Mouse (Mus musculus): ENCODE measurements around the gene Agbl3.

The Agbl3 gene

DNA sequence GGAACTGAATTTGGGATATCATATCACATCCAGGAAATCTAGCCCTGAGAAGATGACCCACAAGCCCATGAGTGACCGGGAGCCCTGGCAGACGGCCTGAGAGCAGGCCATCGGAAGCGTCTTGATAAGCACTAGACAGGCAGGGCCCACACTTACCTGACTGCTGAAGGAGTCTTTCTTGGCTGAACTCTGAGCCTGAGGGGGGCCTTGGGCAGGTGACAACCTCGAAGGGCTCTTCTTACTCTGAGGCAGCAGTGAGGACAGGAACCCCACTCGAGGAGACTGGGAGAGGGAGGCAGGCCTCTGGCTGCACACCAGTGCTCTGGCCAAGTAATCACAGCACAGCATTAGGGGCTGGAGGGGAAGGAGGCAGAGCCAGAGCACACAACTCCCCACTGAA is 124.1 kb downstream of the Agbl3 start:
- DNase-seq (ENCODE audit: low read depth, low spot score), result no peak

DNA sequence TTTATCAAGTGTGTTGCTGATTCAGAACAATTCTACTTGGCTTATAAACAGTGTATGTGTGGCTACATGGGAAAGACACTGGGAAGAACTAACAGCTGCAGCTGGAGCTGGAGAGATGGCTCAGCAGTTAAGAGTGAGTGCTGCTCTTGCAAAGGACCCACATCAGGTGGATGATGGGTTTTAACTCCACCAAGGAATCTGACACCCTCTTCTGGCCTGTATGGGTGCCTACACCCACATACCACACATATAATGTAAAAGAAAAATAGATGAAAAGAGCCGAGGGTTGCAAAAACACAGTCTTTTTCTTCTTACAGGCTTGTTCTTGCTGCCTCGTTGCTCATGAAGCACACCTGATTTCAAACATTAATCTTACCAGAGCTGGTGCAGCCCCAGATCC is 125.9 kb downstream of the Agbl3 start:
- DNase-seq (ENCODE audit: low read depth, low spot score), result peak; percentile 19

DNA sequence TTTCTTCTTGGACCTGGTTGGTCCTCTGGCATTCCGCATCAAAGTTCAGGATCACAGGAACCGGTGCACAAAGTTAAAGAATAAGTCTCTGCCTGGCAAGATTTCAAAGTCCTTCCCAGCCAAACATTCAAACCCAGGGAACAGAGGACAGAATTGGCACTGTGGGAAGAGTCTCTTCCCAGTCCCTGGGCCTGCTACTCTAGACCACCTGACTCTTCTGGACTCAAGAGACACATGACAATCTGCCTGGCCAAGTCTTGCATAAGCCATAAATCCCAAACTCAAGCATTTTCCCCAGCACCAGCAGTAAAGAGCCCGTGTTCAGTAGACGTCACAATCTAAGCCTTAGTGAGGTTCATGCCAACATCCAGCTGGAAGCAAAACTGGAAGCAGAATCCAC is 126.4 kb downstream of the Agbl3 start:
- DNase-seq (ENCODE audit: low read depth, low spot score), result no peak

DNA sequence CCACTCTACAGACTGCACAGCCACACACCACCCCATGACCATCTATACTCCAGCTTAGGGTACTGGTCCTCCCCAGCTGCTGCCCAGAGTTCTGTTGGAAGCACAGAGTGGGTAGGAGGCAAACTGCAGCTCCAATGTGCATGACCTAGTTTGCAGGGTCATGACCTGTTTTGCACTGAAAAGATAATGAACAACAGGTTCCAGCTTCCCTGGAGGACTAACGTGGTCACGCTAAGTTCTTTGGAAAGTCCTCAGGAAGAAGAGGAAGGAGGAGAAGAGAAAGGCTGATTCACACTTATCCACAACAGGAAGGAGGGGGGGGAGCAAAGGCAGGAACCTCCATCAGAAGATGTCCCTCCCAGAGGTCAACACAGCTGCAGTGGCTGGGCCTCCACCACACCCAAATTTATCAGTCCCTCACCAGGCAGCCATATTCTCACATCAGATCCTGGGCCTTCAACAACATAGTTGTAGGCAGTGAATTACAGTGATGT is 126.9 kb downstream of the Agbl3 start:
- no peak for DNase-seq (ENCODE audit: low read depth, low spot score)

DNA sequence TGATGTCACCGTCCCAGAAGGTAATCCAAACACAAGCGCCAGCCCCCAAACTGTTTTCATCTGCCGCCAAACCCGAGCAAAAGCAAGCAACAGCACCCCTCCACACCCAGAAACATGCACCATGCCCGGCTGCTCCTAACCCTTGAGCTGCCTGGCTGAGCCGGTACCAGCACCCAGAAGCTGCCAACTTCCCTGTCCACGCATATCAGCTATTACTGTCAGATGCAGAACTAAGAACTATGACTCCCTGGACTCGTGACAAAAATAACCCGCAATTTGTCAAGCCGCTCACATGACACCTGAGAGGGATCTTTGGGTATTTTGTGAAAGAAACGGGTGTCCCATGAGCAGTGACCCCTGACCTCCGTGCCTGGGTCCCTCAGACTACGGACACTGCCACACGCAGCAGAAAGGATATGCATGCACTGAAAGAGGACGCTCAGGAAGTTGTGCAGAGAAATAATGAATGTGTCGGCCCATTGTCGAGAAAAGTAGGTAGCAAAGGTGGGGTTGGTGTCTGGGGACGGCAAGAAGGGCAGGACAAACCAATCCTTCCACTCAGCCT is 127.5 kb downstream of the Agbl3 start:
- DNase-seq (ENCODE audit: low read depth, low spot score), result no peak

Measured in 3T3-L1 (cell line).